Mouse (Mus musculus) olfactory bulb, adult 2 months (tissue): ENCODE data around the gene Engase.

ENCODE experiments used
- CTCF ChIP-seq: fragments of 200-500 bp; IDR thresholded peaks from 2 replicates; pipeline ENCODE4 v1.5.1; 2012; ENCODE audit warnings: low read depth, mild to moderate bottlenecking, low read length, moderate library complexity; ENCODE audit not compliant: insufficient read depth
- POLR2A ChIP-seq: fragments of 200-500 bp; IDR thresholded peaks from 2 replicates; pipeline ENCODE4 v1.6.1; 2012; ENCODE audit warnings: mild to moderate bottlenecking, low read depth, low read length, moderate library complexity; ENCODE audit not compliant: insufficient read depth

GRCm38 (mm10) chr11:118469509-118470160, 7.0 kb upstream of the Engase start:
- TF ChIP-seq POLR2A (no peak), CTCF (no peak)
